Mouse (Mus musculus): ENCODE measurements around the gene Crls1. TPM values are rescaled to one million over a fixed set of nuclear protein-coding genes. Genes with fewer than 3 reads are reported as not detected.

Crls1 gene
- total RNA-seq (2021): 10 to 100 TPM; 18.0 to 18.9 TPM

GRCm38 (mm10) chr2:132846407-132847358 lies at the start of gene Crls1:
Crls1 (plus strand) TSS chr2:132846666.
- intact Hi-C loops (cut with DNase I): loop anchor here (1.0 to 2.0 kb wide), 2 partner anchors 30 to 57 kb away; partner anchors contain the start of genes Mcm8 and Trmt6
- peak; percentile 98 to 99 for DNase-seq

- intact Hi-C loops (cut with DNase I): no loop called here
- DNase-seq: no peak
These were observed 43.5 kb upstream of the Crls1 start for GRCm38 (mm10) chr2:132802976-132803375.

GRCm38 (mm10) chr2:132815608-132816314 lies 30.7 kb upstream of the Crls1 start, which contains the start of the genes Trmt6 and Mcm8:
Trmt6 (minus strand) TSS chr2:132816055.
Mcm8 (plus strand) TSS chr2:132816141.
- intact Hi-C loops (cut with DNase I): loop anchor here (1.0 to 2.0 kb wide), 2 partner anchors 31 to 129 kb away; partner anchors contain the start of genes Crls1 and Shld1
- peak; percentile 85 to 87 for DNase-seq

- intact Hi-C loops (cut with DNase I): no loop called here
- no peak for DNase-seq
These were observed 5.4 kb upstream of the Crls1 start for GRCm38 (mm10) chr2:132841071-132841470.

- DNase-seq: no peak
- intact Hi-C loops (cut with DNase I): loop anchor here (2.0 kb wide), 1 partner anchor 31 kb away; the partner anchor contains the start of genes Mcm8 and Trmt6
These were observed 1.1 kb downstream of the Crls1 start for GRCm38 (mm10) chr2:132847581-132847980.

GRCm38 (mm10) chr2:132848361-132848760 lies 1.9 kb downstream of the Crls1 start:
- intact Hi-C loops (cut with DNase I): no loop called here
- no peak for DNase-seq

GRCm38 (mm10) chr2:132849141-132849540 lies 2.7 kb downstream of the Crls1 start:
- intact Hi-C loops (cut with DNase I): no loop called here

GRCm38 (mm10) chr2:132853051-132853450 lies 6.6 kb downstream of the Crls1 start:
- intact Hi-C loops (cut with DNase I): no loop called here
- DNase-seq: no peak

More at GRCm38 (mm10) chr2:132849141-132849540, 2.7 kb downstream of the Crls1 start:
- no peak for DNase-seq

- DNase-seq: no peak
- intact Hi-C loops (cut with DNase I): no loop called here
These were observed 9.9 kb downstream of the Crls1 start for GRCm38 (mm10) chr2:132856333-132856732.

- no peak for DNase-seq
- intact Hi-C loops (cut with DNase I): no loop called here
These were observed 14.0 kb downstream of the Crls1 start for GRCm38 (mm10) chr2:132860435-132860834.

- intact Hi-C loops (cut with DNase I): no loop called here
- no peak for DNase-seq
These were observed 15.0 kb downstream of the Crls1 start for GRCm38 (mm10) chr2:132861456-132861855.

- intact Hi-C loops (cut with DNase I): no loop called here
- no peak for DNase-seq
These were observed 16.9 kb downstream of the Crls1 start for GRCm38 (mm10) chr2:132863325-132863724.

- DNase-seq: no peak
- intact Hi-C loops (cut with DNase I): no loop called here
These were observed 21.1 kb downstream of the Crls1 start for GRCm38 (mm10) chr2:132867521-132867920.

GRCm38 (mm10) chr2:132869682-132870081 lies 23.2 kb downstream of the Crls1 start:
- intact Hi-C loops (cut with DNase I): no loop called here
- DNase-seq: no peak

- intact Hi-C loops (cut with DNase I): no loop called here
- DNase-seq: no peak
These were observed 23.8 kb downstream of the Crls1 start for GRCm38 (mm10) chr2:132870286-132870685.

- DNase-seq: no peak
- intact Hi-C loops (cut with DNase I): no loop called here
These were observed 25.2 kb downstream of the Crls1 start for GRCm38 (mm10) chr2:132871663-132872062.

GRCm38 (mm10) chr2:132873657-132874326 lies 27.3 kb downstream of the Crls1 start:
- DNase-seq: no peak

GRCm38 (mm10) chr2:132876991-132877390 lies 30.5 kb downstream of the Crls1 start:
- DNase-seq: no peak
- intact Hi-C loops (cut with DNase I): no loop called here

More at GRCm38 (mm10) chr2:132873657-132874326, 27.3 kb downstream of the Crls1 start:
- intact Hi-C loops (cut with DNase I): no loop called here

- intact Hi-C loops (cut with DNase I): no loop called here
- DNase-seq: peak; percentile 8 to 15
These were observed 33.0 kb downstream of the Crls1 start for GRCm38 (mm10) chr2:132879261-132880044.
